Mouse (Mus musculus): ENCODE results near the gene Trpc1.

Gene Trpc1

DNA sequence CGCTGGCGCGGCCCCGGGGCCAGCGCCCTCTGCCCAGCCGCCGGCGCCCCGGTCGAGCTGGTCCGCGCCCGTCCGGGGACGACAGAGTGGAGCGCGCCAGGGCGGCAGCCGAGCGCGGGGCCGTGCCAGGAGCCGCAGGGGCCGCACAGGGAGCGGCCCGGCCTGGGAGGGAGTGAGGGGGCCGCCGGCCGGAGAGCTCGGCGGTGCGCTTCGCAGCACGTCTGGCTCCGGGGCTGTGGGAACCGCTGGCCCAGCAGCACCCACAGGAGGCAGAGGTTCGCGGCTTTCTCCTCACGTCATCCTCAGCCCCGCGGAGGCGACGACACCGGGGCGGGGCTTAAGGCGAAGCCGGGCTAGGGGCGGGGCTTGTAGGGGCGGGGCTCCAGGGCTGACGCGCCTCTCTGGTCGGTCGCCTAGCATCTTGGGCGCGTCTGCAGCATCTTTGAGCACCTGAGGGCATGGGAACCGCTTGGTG lies at the start of gene Trpc1:
Gene Trpc1, minus strand, starts transcription at position 339 of the 475 bp plus-strand sequence.
- peak; percentile 15 to 18 for DNase-seq (ENCODE audit: low read depth in 2 of 2, low spot score in 2 of 2)

DNA sequence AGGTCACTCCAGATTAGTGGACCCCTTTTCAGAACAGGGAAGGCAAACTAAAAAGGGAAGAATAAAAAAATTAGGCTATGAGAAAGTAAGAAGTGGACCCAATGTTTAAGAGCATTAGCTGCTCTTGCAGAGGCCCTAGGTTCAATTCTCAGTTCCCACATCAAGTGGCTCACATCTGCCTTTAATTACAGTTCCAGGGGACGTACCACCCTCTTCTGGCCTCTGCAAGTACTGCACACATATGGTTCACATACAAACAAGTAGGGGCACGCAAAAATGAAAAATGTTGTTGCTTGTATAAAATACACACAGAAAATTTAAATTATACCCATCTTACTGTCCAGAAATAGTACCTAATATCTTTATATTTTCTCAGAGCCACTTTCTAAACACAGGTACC lies 46.1 kb upstream of the Trpc1 start:
- DNase-seq (ENCODE audit: low read depth in 2 of 2, low spot score in 2 of 2): no peak

DNA sequence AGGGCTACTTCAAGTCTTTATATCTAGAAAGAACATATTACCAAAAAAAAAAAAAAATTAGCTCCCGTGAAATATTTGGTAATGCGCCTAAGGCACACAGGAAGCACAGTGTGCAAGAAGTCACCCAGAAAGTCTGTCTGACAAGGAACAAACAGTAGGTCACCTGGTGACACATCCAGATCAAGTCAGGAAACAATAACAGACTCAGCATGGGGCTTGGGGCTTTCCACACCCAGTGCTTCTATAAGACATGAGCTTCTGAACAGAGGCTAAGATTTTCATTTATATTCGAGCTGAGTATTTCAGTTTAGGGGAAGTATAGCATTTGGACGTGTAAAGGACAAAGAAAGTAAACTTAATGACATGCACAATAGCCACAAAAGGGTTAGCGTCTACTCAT lies 45.7 kb upstream of the Trpc1 start:
- no peak for DNase-seq (ENCODE audit: low read depth in 2 of 2, low spot score in 2 of 2)

DNA sequence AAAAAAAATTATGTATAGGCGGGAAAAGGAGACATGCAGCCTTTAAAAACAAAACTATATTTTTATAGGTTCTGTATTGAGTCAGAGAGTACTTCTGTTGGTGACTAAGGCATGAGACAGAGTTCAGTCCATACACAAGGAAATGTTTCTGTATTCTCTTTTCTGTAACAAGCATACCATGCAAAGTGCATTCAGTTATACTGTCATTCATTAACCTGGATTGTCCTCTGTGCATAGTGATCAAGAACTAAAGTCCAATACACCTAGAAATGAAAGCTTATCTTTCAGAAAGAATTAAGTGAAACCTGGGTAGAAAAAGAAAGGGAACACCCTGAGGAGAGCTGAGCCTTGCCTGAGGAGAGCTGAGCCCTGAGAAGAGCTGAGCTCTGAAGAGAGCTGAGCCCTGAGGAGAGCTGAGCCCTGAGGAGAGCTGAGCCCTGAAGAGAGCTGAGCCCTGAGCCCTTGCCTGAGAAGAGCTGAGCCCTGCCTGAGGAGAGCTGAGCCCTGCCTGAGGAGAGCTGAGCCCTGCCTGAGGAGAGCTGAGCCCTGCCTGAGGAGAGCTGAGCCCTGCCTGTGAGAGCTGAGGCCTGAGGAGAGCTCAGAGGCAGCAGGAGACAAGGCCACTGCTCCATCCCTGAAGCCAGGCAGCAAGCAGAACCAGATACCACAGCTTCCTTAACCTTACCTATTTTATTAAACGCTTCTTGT lies 45.1 kb upstream of the Trpc1 start:
- no peak for DNase-seq (ENCODE audit: low read depth in 2 of 2, low spot score in 2 of 2)

DNA sequence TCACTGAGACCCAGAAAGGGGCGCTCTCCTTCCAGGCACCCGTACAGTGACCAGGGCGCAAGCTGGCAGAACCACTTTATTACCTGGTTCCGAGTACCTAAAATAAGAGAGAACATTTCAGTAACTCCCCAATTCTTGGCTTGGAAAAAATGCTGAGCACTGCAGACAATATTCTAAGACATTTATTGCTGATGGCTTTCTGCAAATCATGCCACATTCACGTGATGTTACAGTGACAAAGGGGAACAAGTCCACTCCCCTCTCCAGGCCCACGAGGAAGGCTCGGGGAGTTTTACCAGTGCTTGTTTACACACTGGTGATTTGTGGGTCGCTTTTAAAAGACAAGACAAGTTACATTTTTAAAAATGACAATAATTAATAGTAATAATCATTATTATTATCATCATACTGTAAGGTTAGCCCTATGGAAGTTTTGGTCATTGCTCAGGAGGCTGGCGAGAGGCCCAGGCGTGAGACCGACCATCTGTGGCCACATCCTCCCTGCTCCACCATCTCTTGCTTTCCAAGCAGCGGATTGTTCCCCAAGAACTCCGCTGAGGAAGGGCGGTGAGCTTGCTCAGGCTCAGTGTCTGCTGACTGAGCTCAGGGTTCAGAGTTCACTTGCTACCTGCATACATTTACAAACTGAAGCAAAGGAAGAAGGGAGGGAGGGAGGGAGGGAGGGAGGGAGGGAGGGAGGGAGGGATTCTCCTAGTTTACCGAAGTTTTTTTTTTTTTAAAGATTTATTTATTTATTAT lies 44.0 kb upstream of the Trpc1 start:
- no peak for DNase-seq (ENCODE audit: low read depth in 2 of 2, low spot score in 2 of 2)

DNA sequence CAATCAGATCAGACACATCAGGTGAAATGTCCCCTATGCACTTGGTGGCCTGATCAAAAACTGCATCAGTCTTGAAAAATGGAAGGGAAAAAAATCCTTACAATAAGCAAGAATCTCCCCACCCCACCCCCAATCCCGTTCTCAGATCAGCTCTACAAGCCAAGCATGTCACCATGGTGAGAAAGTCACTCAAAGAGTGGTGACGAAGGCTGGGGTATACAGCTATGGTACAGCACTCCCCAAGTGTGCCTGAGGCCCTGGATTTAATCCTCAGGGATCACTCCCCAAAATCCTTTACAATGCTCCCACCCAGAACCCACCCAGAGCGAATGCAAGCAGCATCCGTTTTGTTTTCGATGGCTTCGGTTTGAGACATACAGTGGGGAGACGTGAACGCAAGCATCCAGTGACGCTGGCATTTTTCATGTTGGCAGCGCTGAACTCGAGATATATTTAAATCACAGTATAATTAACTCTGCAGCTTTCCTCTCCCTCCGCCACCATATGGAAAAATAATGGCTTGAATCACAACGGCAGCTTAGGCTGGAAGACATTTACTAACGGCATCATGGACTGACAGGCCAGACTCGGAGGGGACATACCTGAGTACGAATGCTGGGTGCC lies 34.8 kb upstream of the Trpc1 start:
- no peak for DNase-seq (ENCODE audit: low read depth in 2 of 2, low spot score in 2 of 2)

DNA sequence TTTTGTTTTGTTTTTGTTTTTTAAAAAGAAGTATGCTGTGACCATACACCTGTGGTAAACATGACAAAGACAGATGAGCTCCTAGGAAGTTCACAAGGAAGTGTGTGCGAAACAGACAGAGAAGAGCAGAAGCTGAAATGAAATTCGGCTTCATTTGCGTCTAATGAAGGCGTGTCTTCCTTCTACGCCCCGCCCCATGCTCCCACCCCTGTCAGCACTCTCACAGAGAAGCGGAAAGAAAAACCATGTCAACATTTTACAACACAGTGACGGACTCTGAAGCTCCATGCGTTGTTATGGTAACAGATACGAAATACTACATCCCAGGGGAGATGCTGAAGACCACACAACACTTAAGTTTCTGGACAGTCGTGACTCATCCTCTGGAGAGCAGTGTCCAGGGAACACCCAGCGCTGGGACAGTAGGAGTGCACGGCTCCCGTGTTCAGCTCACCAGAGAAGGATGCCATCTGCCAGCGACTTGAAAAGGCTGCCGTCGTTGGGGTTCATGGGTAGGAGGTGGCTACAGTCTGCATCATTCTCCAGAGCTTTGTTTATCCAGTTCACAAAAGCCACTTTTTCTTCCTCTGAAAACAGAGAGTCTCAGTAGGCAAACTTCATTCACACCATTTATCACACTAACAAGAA lies 33.6 kb upstream of the Trpc1 start:
- no peak for DNase-seq (ENCODE audit: low read depth in 2 of 2, low spot score in 2 of 2)

DNA sequence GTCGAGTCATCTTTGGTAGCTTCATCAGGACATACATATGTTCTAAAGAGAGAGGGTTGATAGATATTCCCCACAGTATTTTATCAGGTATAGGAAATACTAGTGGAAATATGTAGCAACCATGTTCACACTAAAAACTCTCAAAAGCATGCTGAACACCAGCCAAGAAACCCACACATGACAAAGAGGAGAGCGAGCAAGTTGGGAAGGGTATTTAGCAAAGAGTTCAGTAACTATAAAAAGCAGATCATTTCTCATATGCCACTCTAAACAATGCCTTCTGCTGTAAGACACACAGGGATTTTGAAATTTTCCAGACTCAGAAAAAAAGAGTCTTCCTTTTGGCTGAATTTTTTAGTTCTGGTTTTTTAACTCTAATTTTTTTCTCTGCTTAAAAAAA lies 21.5 kb upstream of the Trpc1 start:
- DNase-seq (ENCODE audit: low read depth in 2 of 2, low spot score in 2 of 2): no peak

DNA sequence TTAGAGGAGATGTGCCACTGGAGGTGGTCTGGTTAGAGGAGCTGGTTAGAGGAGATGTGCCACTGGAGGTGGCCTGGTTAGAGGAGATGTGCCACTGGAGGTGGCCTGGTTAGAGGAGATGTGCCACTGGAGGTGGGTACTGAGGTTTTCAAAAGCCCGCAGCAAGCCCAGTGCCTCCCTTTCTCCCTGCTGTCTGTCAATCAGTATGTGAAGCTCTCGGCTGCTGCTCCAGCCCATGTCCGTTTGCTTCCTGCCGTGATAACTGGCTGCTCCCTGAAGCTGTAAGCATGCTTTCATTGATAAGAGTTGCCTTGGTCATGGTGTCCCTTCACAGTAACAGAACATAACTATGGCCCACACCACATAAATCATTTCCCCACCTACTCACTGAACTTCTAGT lies 13.0 kb upstream of the Trpc1 start:
- DNase-seq (ENCODE audit: low read depth in 2 of 2, low spot score in 2 of 2): no peak

DNA sequence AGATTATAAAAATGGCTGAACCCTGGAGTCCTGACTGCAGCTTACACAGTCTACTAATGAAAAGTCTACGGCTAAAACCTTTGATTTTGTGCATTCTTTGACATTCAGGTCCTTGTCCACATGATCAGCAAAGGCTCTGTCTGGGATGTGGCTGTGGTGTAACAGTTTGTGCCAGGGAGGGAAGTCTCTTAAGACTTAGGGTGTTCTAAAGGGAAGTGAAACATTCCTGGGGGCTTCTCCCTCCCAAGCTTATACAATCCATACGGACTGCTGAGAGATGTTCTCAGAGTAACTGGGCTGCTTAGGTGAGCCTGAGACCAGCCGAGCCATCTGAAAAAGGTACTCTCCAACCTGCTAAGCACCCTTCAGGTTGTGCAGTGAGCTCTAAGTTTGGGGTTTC lies 12.1 kb upstream of the Trpc1 start:
- no peak for DNase-seq (ENCODE audit: low read depth in 2 of 2, low spot score in 2 of 2)

DNA sequence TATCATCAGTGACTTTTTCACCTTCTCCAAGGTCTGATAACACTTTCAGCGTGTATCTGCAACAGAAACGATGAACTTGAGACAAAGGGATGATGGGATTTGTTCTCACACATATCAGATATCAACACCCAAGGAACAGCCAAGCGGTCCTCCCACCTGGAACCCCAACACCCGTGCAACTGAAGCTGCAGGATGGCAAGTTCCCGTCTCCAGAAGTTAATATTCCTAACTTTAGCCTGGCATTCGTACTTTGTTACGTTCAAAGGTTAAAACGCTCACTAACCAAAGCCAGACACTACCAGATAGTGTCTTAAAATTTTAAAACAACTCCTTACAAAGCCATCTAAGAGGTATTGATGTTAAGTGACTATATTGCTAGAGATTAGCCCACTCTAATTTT lies 11.2 kb upstream of the Trpc1 start:
- DNase-seq (ENCODE audit: low read depth in 2 of 2, low spot score in 2 of 2): no peak

DNA sequence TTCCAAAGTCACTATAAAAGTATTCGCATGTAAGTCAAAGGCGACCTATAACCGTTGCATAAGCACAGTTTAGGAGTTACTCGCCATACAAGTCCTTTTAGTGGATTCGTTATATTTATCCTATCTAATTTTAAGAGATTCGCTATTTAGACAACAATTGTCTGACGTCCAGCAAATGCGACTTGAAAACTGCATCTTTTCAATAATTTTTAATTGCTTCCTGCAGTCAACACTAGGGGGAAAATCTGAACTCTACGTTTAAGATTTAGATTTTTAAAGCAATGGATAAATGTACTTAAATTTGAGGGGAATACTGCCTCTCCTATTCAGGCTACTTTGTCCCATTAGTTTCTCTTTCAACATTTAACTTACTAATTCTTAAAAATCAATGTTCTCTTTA lies 571 bp upstream of the Trpc1 start:
- no peak for DNase-seq (ENCODE audit: low read depth in 2 of 2, low spot score in 2 of 2)

DNA sequence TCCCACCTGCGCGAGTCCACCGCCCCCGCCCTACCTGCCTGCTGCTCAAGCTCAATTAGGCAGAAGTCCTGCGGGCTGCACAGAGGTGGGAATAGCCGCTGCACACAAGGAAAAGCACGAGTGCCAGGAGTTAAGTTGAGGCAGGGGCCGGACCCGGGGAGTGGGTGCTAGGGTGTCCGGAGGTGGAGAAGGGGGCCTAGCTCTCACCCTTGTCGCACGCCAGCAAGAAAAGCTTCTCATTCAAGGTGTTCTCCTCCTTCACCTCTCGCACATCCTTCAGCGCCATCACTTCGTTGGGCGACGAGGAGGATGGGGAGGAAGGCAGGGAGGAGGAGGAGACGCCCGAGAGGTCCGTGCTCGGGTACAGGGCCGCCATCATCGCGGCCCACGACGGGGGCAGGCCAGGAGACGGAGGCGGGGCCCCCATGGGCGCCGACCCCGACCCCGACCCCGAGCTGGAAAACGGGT lies 680 bp downstream of the Trpc1 start:
- DNase-seq (ENCODE audit: low read depth in 2 of 2, low spot score in 2 of 2): no peak

DNA sequence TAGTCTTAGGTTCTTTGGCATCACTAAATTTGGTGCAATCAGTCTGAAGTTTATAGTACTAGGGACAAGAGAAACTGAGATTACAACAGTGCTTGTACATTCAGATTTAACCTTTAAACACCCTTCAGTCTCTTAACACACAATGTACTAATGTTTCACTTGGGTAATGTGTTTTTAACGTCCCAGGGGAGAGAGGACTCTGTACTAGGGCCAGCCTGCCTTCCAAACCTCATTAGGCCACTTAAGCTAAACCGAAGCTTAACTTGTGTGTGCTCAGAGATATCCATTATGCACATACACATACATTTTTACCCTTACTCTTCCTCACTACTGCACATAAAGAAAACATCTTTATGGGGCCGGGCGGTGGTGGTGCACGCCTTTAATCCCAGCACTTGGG lies 2.9 kb downstream of the Trpc1 start:
- no peak for DNase-seq (ENCODE audit: low read depth in 2 of 2, low spot score in 2 of 2)

DNA sequence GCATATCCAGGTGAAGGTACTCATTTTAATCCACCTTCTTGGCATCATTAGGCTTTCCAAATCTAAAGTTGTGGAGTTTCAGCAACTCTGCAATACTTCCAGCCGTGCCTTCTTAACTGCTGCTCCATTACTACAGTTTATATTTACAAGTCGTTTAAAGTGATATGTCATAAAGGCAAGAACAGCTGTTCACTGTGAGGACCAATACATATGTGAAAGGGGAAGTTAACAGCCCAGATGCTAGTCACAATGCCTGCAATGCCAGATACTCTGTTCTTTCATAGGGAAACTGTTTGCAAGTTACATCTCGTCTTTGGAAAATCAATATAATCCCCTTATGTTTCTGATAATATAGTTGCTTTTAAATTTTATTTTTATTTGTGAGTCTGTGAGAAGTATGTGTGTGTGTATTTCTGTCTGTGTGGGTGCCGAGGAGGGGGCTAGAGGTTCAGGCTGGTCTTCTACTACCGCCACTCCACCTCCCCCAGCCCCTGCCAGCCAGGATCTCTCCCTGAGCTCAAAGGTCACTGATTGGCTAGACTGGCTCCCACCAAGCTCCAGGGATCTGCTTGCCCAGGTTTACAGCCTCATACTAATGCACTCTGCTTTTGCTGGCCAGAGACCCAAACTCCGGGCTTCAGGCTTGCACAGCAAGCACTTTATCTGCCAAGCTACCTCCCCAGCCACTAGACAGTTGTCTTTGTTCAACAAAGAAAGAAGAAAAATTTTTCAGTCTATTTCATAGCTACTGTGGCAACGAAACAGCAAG lies 5.1 kb downstream of the Trpc1 start:
- DNase-seq (ENCODE audit: low read depth in 2 of 2, low spot score in 2 of 2): no peak

DNA sequence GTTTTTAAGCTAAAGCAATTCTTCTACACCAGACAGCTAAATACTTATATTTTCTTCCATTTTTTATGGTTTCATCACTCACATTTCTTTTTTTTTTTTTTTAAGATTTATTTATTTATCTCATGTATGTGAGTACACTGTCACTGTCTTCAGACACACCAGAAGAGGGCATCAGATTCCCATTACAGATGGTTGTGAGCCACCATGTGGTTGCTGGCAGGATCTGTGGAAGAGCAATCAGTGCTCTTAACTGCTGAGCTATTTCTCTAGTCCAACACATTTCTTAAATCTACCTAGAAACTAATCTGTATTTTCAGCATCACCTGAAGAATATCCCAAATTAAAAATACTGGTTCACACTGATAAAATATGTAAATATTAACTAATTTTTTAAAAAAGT lies 13.9 kb downstream of the Trpc1 start:
- no peak for DNase-seq (ENCODE audit: low read depth in 2 of 2, low spot score in 2 of 2)

DNA sequence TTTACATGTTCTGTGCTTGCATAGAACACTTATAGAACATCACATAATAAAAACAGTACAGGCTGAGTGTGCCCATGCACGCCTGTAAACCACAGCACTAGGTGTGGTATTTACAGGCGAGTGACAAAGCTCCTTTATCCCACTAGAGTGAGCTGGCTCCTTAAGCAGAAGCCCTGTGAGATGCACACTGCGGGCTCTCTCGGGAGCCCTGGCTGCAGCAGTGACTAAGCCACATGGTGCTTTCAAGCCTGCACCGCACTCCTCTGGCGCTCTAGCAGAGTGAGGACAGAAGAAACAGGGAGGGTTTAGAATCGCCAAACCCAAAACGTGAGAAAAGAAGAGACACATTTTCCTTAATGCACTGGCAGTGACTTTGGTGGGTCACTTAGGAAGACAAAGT lies 37.6 kb downstream of the Trpc1 start:
- no peak for DNase-seq (ENCODE audit: low read depth in 2 of 2, low spot score in 2 of 2)

DNA sequence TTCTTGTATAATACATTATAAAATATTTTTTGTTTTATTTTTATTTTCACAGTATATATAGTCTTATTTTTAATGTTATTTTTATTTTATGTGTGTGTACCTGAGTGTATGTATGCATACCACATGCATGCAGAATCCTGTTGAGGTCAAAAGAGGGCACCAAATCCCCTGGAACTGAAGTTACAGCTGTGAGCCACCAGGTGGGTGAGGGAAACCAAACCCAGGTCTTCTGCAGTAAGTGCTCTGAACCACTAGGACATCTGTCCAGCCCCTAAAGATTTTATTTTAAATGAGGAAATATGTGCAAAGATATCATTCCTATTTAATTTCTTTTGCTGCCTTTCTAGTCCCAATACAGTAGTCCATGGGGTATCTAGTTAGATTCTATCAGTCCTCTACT lies 41.2 kb downstream of the Trpc1 start:
- DNase-seq (ENCODE audit: low read depth in 2 of 2, low spot score in 2 of 2): no peak

DNA sequence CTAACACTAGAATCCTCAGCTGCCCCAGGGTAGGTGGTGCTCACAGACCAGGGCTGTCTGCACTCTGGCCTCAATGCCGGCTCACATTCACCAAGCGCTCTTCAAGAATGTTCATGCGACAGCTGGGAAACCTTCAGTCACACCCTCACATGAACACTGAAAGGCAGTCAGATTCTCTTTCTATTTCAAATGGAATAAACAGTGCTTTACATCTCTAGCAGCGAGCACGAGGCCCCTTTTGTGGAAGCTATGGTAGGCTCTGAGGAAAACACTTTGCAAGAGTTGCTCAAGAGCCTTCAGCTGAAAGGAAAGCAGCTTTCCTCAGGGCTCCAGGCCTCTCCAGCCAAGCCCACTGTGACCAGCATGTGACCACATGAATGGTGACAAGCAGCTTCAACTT lies 44.8 kb downstream of the Trpc1 start:
- DNase-seq (ENCODE audit: low read depth in 2 of 2, low spot score in 2 of 2): no peak

DNA sequence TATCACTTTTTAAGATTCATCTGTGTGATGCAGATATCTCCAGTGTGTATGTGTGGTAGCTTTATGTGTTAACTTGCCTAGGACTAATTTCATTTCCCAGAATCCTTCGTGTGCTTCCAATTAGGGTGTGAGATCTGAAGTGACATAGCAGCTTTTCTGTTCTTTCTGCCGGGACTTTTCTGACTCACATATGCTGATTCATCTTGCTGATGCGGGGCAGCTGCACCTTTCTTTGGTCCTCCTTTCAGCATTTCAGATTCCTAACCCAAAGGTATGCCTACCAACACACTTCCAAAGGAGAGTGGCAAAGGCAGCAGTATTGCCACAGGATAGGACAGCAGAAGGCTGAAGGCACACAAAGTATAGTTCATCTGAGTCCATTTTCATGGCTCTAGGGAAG lies 46.1 kb downstream of the Trpc1 start:
- DNase-seq (ENCODE audit: low read depth in 2 of 2, low spot score in 2 of 2): no peak

DNA sequence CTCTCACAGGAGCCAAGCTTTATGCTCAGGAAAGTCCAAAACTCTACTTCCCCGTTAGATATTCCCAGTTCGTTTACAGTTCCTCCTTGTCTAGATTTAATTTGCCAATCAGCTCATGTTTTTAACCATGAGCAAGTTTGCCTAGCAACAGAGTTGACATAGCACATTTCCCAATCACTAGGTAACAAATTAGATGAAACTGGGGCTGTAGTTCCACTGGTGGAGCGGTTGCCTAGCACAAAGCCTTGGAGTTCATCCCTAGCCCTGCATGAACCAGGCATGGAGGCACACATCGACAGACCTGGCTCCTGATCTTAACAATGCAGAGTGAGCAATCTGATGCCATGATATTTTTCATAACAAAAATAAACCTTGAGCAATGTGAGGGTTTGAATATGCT lies 50.9 kb downstream of the Trpc1 start:
- DNase-seq (ENCODE audit: low read depth in 2 of 2, low spot score in 2 of 2): no peak
